Mouse (Mus musculus) liver, postnatal 0 days (tissue): ENCODE results near the gene Ppbp. TPM values are rescaled to one million over a fixed set of nuclear protein-coding genes. Genes with fewer than 3 reads are reported as not detected.

Experiments
- ATAC-seq: fragments of 200-750 bp; cut with Nextera tagmentation; 2 replicates; pipeline ENCODE4 v1.8.0; 2017; ENCODE audit warnings: mild to moderate bottlenecking, moderate library complexity
- DNase-seq: peaks from one replicate; pipeline ENCODE4 v3.0.0-alpha.2; 2016
- H3K27ac ChIP-seq: fragments of 300-500 bp; sonication (generic); 2 replicates; pipeline ENCODE4 v1.5.1; 2014; ENCODE audit warnings: antibody characterized with exemption, moderate library complexity, mild to moderate bottlenecking, low read depth
- H3K27me3 ChIP-seq: fragments of 300-500 bp; sonication (generic); 2 replicates; pipeline ENCODE4 v1.6.1; 2014; ENCODE audit warnings: low read length, control low read depth, mixed read lengths; ENCODE audit not compliant: insufficient read depth
- H3K36me3 ChIP-seq: fragments of 300-500 bp; sonication (generic); replicated peaks from 2 replicates; pipeline ENCODE4 v1.6.1; 2014; ENCODE audit warnings: mild to moderate bottlenecking, control low read depth, low read length, moderate library complexity, mixed read lengths; ENCODE audit not compliant: insufficient read depth
- H3K4me1 ChIP-seq: fragments of 300-500 bp; sonication (generic); 2 replicates; pipeline ENCODE4 v1.6.1; 2014; ENCODE audit warnings: antibody characterized with exemption, mild to moderate bottlenecking, control low read depth; ENCODE audit not compliant: insufficient read depth
- H3K4me2 ChIP-seq: fragments of 300-500 bp; sonication (generic); 2 replicates; pipeline ENCODE4 v1.6.1; 2014; ENCODE audit warnings: low read depth, mild to moderate bottlenecking, low read length, moderate library complexity, mixed read lengths
- H3K4me3 ChIP-seq: fragments of 300-500 bp; sonication (generic); 2 replicates; pipeline ENCODE4 v1.5.1; 2014; ENCODE audit warnings: low read depth, low read length
- H3K9ac ChIP-seq: fragments of 300-500 bp; sonication (generic); replicated peaks from 2 replicates; pipeline ENCODE4 v1.6.1; 2014; ENCODE audit warnings: mild to moderate bottlenecking, moderate library complexity
- H3K9me3 ChIP-seq: fragments of 300-500 bp; sonication (generic); 2 replicates; pipeline ENCODE4 v1.6.1; 2016; ENCODE audit warnings: mild to moderate bottlenecking, control low read depth, low read length, mixed read lengths
- CTCF ChIP-seq: sonication (generic); IDR thresholded peaks from 2 replicates; pipeline ENCODE4 v1.5.1; 2016; ENCODE audit warnings: antibody characterized with exemption, low read depth
- EP300 ChIP-seq: IDR thresholded peaks from 2 replicates; pipeline ENCODE4 v1.6.1; 2016; ENCODE audit warnings: antibody characterized with exemption, low read depth, mild to moderate bottlenecking
- WGBS: fragments of 180-500 bp; shearing (Covaris S2); extraction: QIAGEN DNeasy Blood & Tissue Kit; methylation state at CpG from one replicate; pipeline ENCODE4 v1.1.7; 2014; ENCODE audit not compliant: insufficient replicate concordance; 5-methylcytosine and 5-hydroxymethylcytosine counted together
- polyA plus RNA-seq: library from polyadenylated mRNA; unstranded; fragments of >200 nt; fragmentation: Nextera tagmentation; extraction: Ambion mirVana; gene quantifications from 2 replicates; pipeline ENCODE4 v1.2.1, GENCODE M21; 2015

The Ppbp gene
- polyA plus RNA-seq, 1 experiment from 2014 or later, result 257 TPM

DNA sequence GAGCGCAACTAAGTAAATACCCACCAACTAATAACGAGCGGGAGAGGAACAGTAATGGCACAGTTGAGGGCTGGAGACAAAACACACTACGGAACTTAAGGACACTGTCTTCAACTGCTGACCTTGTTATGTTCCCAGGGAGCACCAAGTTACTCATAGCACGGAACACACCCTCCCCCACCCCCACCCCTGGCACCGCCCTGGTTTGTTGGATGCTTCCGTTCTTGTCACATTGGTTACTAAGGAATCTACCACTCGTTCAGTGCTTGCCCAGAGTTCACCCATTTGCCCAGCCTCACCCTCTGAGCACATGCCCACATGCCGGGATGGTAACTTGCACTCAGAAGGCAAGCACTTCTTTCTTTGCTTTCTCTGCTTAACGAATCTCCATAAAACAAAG, 9.3 kb downstream of the Ppbp start:
- Histone ChIP-seq H3K4me2 (no peak overlapping the region), H3K4me3 (no peak overlapping the region), H3K9ac (no peak overlapping the region), H3K9me3 (no peaks in the 10 kb centered on the region), H3K27ac (no peak overlapping the region), H3K4me1 (no peaks in the 10 kb centered on the region), H3K36me3 (no peaks in the 10 kb centered on the region), H3K27me3 (no peaks in the 10 kb centered on the region)
- 84% methylated on average over 10 of the region's 10 CpGs for WGBS
- ATAC-seq (no peak), DNase-seq (no peak)
- TF ChIP-seq CTCF (no peak), EP300 (no peak)

DNA sequence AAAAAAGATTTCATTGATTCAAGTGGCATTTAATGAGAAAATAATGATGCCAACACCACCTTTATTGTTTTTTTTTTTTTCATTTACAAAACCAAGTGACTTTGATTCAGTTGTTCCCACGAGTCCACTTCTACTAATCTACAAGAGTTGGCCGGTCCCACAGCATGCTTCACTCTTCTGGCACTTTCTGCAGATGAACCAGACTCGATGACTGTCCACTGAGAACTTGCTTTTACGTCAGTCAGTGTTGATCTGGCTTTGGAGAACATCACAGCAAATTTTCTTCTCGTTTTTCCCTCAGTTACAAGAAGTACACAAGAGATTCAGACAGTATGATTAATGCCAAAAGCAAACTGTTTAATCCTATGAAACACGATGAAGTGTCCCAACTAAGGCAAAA, 10.5 kb downstream of the Ppbp start:
- 68% methylated on average over 6 of the region's 6 CpGs for whole genome bisulfite sequencing
- TF ChIP-seq EP300 (no peak), CTCF (no peak)

DNA sequence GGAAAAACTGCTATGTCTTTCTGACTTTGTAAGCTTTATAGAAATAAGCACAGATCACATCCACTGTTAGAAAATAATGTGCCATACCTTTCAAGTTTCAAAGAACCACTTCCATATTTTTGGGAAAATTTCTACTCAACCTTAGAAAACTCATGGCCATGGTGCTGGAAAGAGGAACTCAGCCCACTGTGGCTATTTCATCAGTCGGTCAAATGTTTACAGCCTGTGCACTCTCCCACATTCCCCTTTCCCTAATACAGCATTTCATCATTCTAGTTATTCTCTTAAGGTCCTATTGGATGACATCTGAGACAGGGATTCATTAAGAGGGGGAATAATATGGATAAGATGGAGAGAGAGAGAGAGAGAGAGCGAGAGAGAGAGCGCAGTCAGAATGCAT, 15.4 kb downstream of the Ppbp start:
- Histone ChIP-seq H3K4me3 (no peak overlapping the region), H3K27ac (no peak overlapping the region), H3K9me3 (no peaks in the 10 kb centered on the region), H3K27me3 (no peaks in the 10 kb centered on the region), H3K4me1 (peaks cover 4% of the 10 kb centered on the region; the same call in 1 of the 2 replicates), H3K9ac (no peak overlapping the region), H3K36me3 (no peaks in the 10 kb centered on the region), H3K4me2 (no peak overlapping the region)
- 71% methylated on average over 3 of the region's 3 CpGs for WGBS
- DNase-seq (no peak), ATAC-seq (no peak)
- TF ChIP-seq CTCF, result no peak

More for the DNA sequence above, 10.5 kb downstream of the Ppbp start:
- DNase-seq, result no peak
- no peaks in the 10 kb centered on the region for H3K4me1 ChIP-seq
- H3K9ac ChIP-seq, result no peak overlapping the region
- H3K36me3 ChIP-seq, result no peaks in the 10 kb centered on the region
- H3K27me3 ChIP-seq, result no peaks in the 10 kb centered on the region
- H3K4me2 ChIP-seq, result no peak overlapping the region
- no peak overlapping the region for H3K4me3 ChIP-seq
- no peak overlapping the region for H3K27ac ChIP-seq
- ATAC-seq, result no peak
- H3K9me3 ChIP-seq, result no peaks in the 10 kb centered on the region

DNA sequence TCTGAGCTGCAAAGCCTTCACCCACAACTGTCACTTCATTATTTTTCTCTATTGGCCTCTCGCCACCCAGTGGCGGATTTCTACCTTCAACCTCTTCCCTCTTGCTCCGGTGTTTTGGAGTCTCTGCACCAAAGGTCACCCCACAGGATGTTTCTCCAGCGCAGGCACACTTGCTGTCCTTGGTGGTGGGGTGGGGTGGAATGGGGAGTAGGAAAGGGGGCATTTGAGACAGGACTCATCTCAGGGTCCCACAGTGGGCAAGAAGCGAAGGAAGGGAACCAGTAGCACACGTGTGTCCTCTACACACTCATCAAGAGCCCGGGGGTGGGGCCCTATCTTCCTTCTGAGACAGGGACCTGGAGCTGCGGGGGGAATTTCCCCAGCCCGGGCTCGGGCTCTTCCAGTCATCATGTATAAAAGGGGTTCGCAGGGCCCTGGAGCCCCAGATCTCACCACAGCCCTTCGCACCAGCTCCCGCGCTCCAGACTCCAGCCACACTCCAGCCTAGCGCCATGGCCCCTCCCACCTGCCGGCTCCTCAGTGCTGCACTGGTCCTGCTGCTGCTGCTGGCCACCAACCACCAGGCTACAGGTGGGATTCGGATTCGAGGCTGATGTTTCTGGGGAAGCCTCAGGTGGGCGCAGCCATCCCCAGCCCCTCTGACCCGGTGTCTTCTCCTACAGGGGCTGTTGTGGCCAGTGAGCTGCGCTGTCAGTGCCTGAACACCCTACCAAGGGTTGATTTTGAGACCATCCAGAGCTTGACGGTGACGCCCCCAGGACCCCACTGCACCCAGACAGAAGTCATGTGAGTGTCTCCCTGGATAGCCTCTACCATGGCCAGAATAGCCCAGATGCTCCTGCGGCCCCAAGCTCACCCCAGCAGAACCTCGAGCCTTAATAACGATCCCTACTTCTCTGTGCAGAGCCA, 17.6 kb downstream of the Ppbp start, which contains the start of gene Cxcl3:
Gene Cxcl3 (plus strand): TSS at position 445 of the 930 bp plus-strand sequence.
- H3K9ac ChIP-seq, result no peak within 1 kb of the TSS
- H3K4me1 ChIP-seq, result peaks cover 7% of the 10 kb centered on the region; the same call in 1 of the 2 replicates
- no peak within 1 kb of the TSS for H3K27ac ChIP-seq
- peak within 1 kb of the TSS; percentile 59 for H3K4me2 ChIP-seq
- no peaks in the 10 kb centered on the region for H3K27me3 ChIP-seq
- TF ChIP-seq EP300, result no peak
- TF ChIP-seq CTCF, result peak; percentile 58
- WGBS, result 13% methylated on average over 26 of the region's 26 CpGs
- H3K36me3 ChIP-seq, result no peaks in the 10 kb centered on the region
- DNase-seq (peak; percentile 57), ATAC-seq (peak; percentile 55)
- no peaks in the 10 kb centered on the region for H3K9me3 ChIP-seq
- H3K4me3 ChIP-seq, result peak within 1 kb of the TSS; percentile 15

DNA sequence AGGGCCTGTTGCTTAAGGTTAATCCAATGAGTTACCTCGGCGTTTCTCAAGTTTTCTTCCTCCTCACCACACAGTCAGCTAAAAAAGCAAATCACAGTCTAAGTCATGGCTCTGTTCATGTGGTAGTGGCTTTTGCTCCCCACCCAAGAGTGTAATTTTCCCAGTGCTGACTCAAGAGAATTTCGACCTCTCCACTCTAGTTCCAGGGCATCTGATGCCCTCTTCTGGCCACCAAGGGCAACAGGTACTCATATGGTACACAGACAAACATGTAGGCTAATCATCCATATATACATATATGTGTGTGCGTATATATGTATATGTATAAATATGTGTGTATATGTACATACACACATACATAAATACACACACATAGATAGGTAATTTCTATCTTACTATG, 19.8 kb downstream of the Ppbp start:
- no peak for DNase-seq
- TF ChIP-seq EP300 (no peak), CTCF (peak; percentile 51)
- Histone ChIP-seq H3K36me3 (no peaks in the 10 kb centered on the region), H3K27me3 (no peaks in the 10 kb centered on the region), H3K9me3 (no peaks in the 10 kb centered on the region), H3K4me2 (no peak overlapping the region), H3K9ac (no peak overlapping the region), H3K4me1 (peaks cover 7% of the 10 kb centered on the region; the same call in 1 of the 2 replicates), H3K4me3 (no peak overlapping the region), H3K27ac (no peak overlapping the region)
- no peak for ATAC-seq
- WGBS, result 63% methylated on average over 4 of the region's 4 CpGs

DNA sequence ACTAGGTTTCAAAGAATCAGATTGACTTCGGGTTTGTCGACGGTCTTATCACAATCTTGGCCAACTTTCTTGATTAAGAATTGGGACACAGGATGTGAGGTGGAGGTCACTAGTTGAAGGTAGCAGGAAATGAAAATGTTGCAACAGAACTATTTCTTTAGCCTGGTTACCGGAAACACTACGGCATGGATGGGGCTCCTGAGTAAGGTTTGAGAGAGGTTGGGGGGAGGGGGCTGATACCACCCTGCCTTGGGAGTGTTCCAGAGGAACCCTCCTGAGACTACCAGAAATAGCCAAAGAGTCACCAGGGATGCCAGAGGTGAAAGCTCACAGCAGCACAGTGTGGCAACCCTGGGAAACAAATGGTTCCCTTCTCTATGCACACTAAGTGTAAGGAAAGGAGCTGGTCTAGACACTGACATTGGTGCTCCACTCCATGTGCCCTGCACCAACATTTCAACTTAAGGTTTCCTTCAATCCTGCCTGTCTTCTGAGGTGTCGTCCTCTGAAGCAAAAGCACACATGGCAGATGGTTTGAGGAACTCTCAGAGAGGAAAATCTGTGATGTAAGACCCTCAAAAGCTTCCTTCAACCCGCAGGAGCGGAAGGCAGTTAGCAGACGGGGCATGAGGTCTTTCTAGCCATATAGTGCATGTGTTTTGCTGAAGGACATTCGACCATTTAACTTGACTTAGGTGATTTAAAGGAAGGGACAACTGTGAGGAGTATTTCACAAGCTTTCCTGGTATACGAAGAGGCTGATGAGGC, 21.2 kb downstream of the Ppbp start:
- 29% methylated on average over 11 of the region's 11 CpGs for WGBS

More for the DNA sequence above, 21.2 kb downstream of the Ppbp start:
- no peak for DNase-seq
- H3K4me3 ChIP-seq, result no peak overlapping the region
- peak overlapping the region; percentile 49 for H3K4me2 ChIP-seq
- H3K27ac ChIP-seq, result peak overlapping the region; percentile 62
- peak; percentile 54 for ATAC-seq
- H3K9ac ChIP-seq, result no peak overlapping the region
- no peaks in the 10 kb centered on the region for H3K9me3 ChIP-seq
- peaks cover 10% of the 10 kb centered on the region for H3K4me1 ChIP-seq
- TF ChIP-seq EP300, result peak; percentile 45; the same call in 1 of the 2 replicates
- no peak for TF ChIP-seq CTCF
- no peaks in the 10 kb centered on the region for H3K27me3 ChIP-seq
- H3K36me3 ChIP-seq, result no peaks in the 10 kb centered on the region
